Mouse (Mus musculus): ENCODE measurements around the gene Nr4a1. TPM values are rescaled to one million over a fixed set of nuclear protein-coding genes. Genes with fewer than 3 reads are reported as not detected.

The Nr4a1 gene
- polyA plus RNA-seq, 1 experiment, result 10.0 TPM

GRCm38 (mm10) chr15:101266132-101266963 is 12.3 kb downstream of the Nr4a1 start:
- peak overlapping the region; percentile 66 for H3K4me3 ChIP-seq (replicated peaks; ENCODE audit: control insufficient read depth, low read depth, low read length)
- H3K27ac ChIP-seq (ENCODE audit: control insufficient read depth, insufficient read depth, low read depth, low read length, poor library complexity), result peak overlapping the region; percentile 69
- whole genome bisulfite sequencing, result 3% methylated on average over 57 of the region's 57 CpGs
- peak; percentile 88; the same call in 1 of the 2 replicates for TF ChIP-seq POLR2A (IDR thresholded peaks at IDR 0.05; ENCODE audit: borderline replicate concordance, control insufficient read depth, low read depth, low read length)
- TF ChIP-seq CTCF (IDR thresholded peaks at IDR 0.05; ENCODE audit: control insufficient read depth, insufficient read depth, low read length), result no peak
- H3K4me1 ChIP-seq (ENCODE audit: control insufficient read depth, insufficient read depth, low read length), result peaks cover 5% of the 10 kb centered on the region

- Histone ChIP-seq H3K4me1 (ENCODE audit: control insufficient read depth, insufficient read depth, low read length) (peaks cover 5% of the 10 kb centered on the region), H3K27ac (ENCODE audit: control insufficient read depth, insufficient read depth, low read depth, low read length, poor library complexity) (peak overlapping the region; percentile 54), H3K4me3 (replicated peaks; ENCODE audit: control insufficient read depth, low read depth, low read length) (peak overlapping the region; percentile 66)
- TF ChIP-seq POLR2A (IDR thresholded peaks at IDR 0.05; ENCODE audit: borderline replicate concordance, control insufficient read depth, low read depth, low read length), result no peak
- TF ChIP-seq CTCF (IDR thresholded peaks at IDR 0.05; ENCODE audit: control insufficient read depth, insufficient read depth, low read length), result no peak
- 2% methylated on average over 25 of the region's 25 CpGs for WGBS
Measured at GRCm38 (mm10) chr15:101267053-101268032, 13.3 kb downstream of the Nr4a1 start.

- TF ChIP-seq CTCF (IDR thresholded peaks at IDR 0.05; ENCODE audit: control insufficient read depth, insufficient read depth, low read length), result no peak
- TF ChIP-seq POLR2A (IDR thresholded peaks at IDR 0.05; ENCODE audit: borderline replicate concordance, control insufficient read depth, low read depth, low read length), result no peak
- H3K27ac ChIP-seq (ENCODE audit: control insufficient read depth, insufficient read depth, low read depth, low read length, poor library complexity), result no peak overlapping the region
- 90% methylated on average over 29 of the region's 29 CpGs for WGBS
- peaks cover 2% of the 10 kb centered on the region; the same call in 1 of the 2 replicates for H3K4me1 ChIP-seq (ENCODE audit: control insufficient read depth, insufficient read depth, low read length)
- no peak overlapping the region for H3K4me3 ChIP-seq (replicated peaks; ENCODE audit: control insufficient read depth, low read depth, low read length)
Measured at GRCm38 (mm10) chr15:101270101-101270820, 16.2 kb downstream of the Nr4a1 start.

- WGBS, result 68% methylated on average over 3 of the region's 3 CpGs
- no peaks in the 10 kb centered on the region; the same call in 1 of the 2 replicates for H3K4me1 ChIP-seq (ENCODE audit: control insufficient read depth, insufficient read depth, low read length)
- H3K4me3 ChIP-seq (replicated peaks; ENCODE audit: control insufficient read depth, low read depth, low read length), result no peak overlapping the region
- TF ChIP-seq POLR2A (IDR thresholded peaks at IDR 0.05; ENCODE audit: borderline replicate concordance, control insufficient read depth, low read depth, low read length) (no peak), CTCF (IDR thresholded peaks at IDR 0.05; ENCODE audit: control insufficient read depth, insufficient read depth, low read length) (no peak)
- no peak overlapping the region for H3K27ac ChIP-seq (ENCODE audit: control insufficient read depth, insufficient read depth, low read depth, low read length, poor library complexity)
Measured at GRCm38 (mm10) chr15:101271107-101271506, 17.0 kb downstream of the Nr4a1 start.

GRCm38 (mm10) chr15:101271513-101271912 is 17.4 kb downstream of the Nr4a1 start:
- no peaks in the 10 kb centered on the region; the same call in 1 of the 2 replicates for H3K4me1 ChIP-seq (ENCODE audit: control insufficient read depth, insufficient read depth, low read length)
- no peak overlapping the region for H3K4me3 ChIP-seq (replicated peaks; ENCODE audit: control insufficient read depth, low read depth, low read length)
- 86% methylated on average over 15 of the region's 15 CpGs for WGBS
- TF ChIP-seq CTCF (IDR thresholded peaks at IDR 0.05; ENCODE audit: control insufficient read depth, insufficient read depth, low read length) (no peak), POLR2A (IDR thresholded peaks at IDR 0.05; ENCODE audit: borderline replicate concordance, control insufficient read depth, low read depth, low read length) (no peak)
- H3K27ac ChIP-seq (ENCODE audit: control insufficient read depth, insufficient read depth, low read depth, low read length, poor library complexity), result no peak overlapping the region

- Histone ChIP-seq H3K4me1 (ENCODE audit: control insufficient read depth, insufficient read depth, low read length) (no peaks in the 10 kb centered on the region; the same call in 1 of the 2 replicates), H3K4me3 (replicated peaks; ENCODE audit: control insufficient read depth, low read depth, low read length) (no peak overlapping the region), H3K27ac (ENCODE audit: control insufficient read depth, insufficient read depth, low read depth, low read length, poor library complexity) (no peak overlapping the region)
- TF ChIP-seq CTCF (IDR thresholded peaks at IDR 0.05; ENCODE audit: control insufficient read depth, insufficient read depth, low read length), result no peak
- no peak for TF ChIP-seq POLR2A (IDR thresholded peaks at IDR 0.05; ENCODE audit: borderline replicate concordance, control insufficient read depth, low read depth, low read length)
- 43% methylated on average over 6 of the region's 6 CpGs for WGBS
Measured at GRCm38 (mm10) chr15:101274380-101274779, 20.3 kb downstream of the Nr4a1 start.

- TF ChIP-seq POLR2A (IDR thresholded peaks at IDR 0.05; ENCODE audit: borderline replicate concordance, control insufficient read depth, low read depth, low read length) (no peak), CTCF (IDR thresholded peaks at IDR 0.05; ENCODE audit: control insufficient read depth, insufficient read depth, low read length) (no peak)
- H3K4me1 ChIP-seq (ENCODE audit: control insufficient read depth, insufficient read depth, low read length), result no peaks in the 10 kb centered on the region
- 75% methylated on average over 11 of the region's 11 CpGs for WGBS
- H3K27ac ChIP-seq (ENCODE audit: control insufficient read depth, insufficient read depth, low read depth, low read length, poor library complexity), result no peak overlapping the region
- no peak overlapping the region for H3K4me3 ChIP-seq (replicated peaks; ENCODE audit: control insufficient read depth, low read depth, low read length)
Measured at GRCm38 (mm10) chr15:101277351-101277899, 23.4 kb downstream of the Nr4a1 start.
